Mouse (Mus musculus): Measurements from ENCODE around the gene Hist1h2ak.

Gene Hist1h2ak

GRCm38 (mm10) chr13:21755707-21756106 is 2.1 kb upstream of the Hist1h2ak start:
- DNase-seq (ENCODE audit: low read depth) = no peak

DNA sequence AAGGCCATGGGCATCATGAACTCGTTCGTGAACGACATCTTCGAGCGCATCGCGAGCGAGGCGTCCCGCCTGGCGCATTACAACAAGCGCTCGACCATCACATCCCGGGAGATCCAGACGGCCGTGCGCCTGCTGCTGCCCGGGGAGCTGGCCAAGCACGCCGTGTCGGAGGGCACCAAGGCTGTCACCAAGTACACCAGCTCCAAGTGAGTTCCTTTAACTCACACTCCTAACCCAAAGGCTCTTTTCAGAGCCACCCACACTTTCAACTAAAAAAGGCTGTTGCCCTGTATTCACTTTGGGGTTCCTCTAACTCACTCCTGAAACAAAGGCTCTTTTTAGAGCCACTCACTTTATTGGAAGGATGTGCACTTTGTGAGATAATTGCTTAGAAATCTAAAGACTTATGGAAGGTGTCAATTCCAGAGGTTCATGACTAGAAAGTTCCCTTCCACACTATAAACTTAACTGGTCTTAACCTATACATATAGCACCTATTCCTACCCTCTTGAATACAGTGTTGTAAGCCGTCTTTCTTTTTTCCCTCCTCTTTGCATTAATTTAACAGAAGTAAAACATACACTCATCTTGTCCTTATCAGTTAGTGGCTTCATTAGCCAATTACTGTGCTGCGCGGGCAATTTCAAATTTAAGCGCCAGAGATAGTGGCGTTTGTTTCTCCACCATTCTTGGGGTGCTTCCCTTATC is 821 bp upstream of the Hist1h2ak start:
- peak; percentile 86 for DNase-seq (ENCODE audit: low read depth)

DNA sequence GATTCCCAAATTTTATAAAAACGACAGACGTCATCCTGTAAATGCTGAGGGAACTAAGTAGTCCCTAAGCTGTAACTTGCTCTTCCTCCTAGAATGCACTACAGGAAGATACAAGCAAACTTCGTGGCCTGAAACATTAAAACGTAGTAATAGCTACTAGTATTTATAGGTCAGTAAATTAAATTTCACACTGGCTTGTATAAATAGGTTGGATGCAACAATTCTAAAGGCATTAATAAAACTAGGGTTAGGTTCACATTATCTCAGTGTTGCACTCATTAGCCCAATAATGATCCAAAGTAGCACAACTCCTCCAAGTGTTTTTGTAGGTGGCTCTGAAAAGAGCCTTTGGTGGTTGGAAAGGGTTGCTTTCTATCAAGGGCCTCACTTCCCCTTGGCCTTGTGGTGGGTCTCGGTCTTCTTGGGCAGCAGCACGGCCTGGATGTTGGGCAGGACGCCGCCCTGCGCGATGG is 540 bp downstream of the Hist1h2ak start:
- peak; percentile 54 for DNase-seq (ENCODE audit: low read depth)

- no peak for DNase-seq (ENCODE audit: low read depth)
Measured at GRCm38 (mm10) chr13:21752356-21752755, 1.3 kb downstream of the Hist1h2ak start.

GRCm38 (mm10) chr13:21751827-21752226 is 1.8 kb downstream of the Hist1h2ak start:
- no peak for DNase-seq (ENCODE audit: low read depth)

GRCm38 (mm10) chr13:21751417-21751816 is 2.2 kb downstream of the Hist1h2ak start:
- no peak for DNase-seq (ENCODE audit: low read depth)

GRCm38 (mm10) chr13:21750159-21751017 is 3.2 kb downstream of the Hist1h2ak start, which contains the start of gene Hist1h4k:
Gene Hist1h4k (minus strand): TSS chr13:21750505.
- peak; percentile 84 for DNase-seq (ENCODE audit: low read depth)

- DNase-seq (ENCODE audit: low read depth) = peak; percentile 55
Measured at GRCm38 (mm10) chr13:21749387-21750158, 4.1 kb downstream of the Hist1h2ak start.

GRCm38 (mm10) chr13:21745006-21745405 is 8.6 kb downstream of the Hist1h2ak start:
- DNase-seq (ENCODE audit: low read depth) = no peak

DNA sequence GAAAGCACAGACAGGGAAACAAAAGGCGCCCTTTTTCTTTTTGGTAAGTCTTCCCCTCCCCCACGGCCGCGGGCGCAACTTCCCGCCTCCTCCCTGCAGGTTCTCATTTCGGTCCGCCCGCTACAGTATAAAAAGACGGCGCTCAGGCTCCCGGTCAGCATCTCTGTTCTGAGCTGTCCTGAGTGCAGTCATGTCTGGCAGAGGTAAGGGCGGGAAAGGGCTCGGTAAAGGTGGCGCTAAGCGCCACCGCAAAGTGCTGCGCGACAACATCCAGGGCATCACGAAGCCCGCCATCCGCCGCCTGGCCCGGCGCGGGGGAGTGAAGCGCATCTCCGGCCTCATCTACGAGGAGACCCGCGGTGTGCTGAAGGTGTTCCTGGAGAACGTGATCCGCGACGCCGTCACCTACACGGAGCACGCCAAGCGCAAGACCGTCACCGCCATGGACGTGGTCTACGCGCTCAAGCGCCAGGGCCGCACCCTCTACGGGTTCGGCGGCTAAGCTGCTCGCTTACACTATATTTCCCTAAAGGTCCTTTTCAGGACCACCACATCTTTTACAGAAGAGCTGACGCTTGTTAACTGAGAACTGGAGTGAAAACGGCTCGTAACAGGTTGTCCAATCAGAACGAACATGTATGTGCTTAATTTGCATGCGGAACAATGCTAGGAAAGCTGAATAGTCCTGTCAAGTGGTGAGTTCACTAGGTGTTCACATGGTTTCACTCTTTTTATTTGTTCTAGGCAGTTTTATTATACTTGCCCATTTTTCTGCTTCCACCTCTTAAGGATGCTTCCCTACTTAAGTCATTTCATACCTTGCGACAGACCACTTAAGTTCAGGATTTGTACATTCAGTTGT is 18.5 kb downstream of the Hist1h2ak start, which contains the start of gene Hist1h4j:
TSS of gene Hist1h4j (plus strand) at position 159 of the 862 bp plus-strand sequence.
- DNase-seq (ENCODE audit: low read depth) = peak; percentile 80

DNA sequence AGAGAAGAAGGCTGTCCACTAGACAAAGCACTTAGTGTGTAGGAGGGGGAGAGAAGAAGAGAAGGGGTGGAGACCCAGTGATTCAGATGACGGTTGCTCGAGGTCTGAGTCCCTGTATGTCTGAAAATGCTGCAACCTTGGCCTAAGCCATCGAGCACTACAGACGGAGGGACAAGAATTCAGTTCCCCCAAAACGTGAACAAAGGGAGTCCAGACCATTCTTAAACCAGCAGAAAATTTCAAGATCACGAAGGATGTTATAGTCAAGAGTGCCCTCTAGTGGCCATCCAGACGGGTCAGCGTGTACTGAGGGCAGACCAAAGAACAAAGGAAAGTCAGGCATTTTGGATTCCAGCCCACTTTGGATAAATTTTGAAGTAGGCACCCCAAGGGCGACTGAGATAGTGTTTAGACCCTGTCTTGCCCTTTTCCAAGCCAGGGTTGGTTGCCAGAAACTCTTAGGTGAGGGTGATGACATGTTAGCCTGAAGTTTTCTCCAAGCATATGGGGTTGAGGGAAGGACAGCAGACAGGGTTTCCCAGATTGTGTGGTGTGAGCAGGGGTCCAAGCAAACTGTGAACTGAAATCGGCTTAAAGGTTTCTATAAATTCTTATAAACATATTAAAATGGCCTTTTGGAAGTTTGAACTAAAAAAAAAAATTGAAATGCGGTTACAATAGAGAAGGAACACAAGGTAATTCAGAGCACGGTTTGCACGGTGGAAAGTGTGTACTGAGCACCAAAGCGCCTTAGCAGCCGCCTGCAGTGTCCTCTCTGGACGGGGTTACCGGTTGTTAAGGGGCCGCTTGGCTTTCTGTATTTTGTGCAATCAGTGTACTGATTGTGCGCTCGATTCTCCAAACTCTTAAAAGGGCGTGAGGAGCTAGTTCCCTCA is 19.4 kb downstream of the Hist1h2ak start:
- DNase-seq (ENCODE audit: low read depth) = peak; percentile 85

GRCm38 (mm10) chr13:21733466-21733865 is 20.2 kb downstream of the Hist1h2ak start:
- DNase-seq (ENCODE audit: low read depth) = no peak

- DNase-seq (ENCODE audit: low read depth) = no peak
Measured at GRCm38 (mm10) chr13:21729544-21729943, 24.1 kb downstream of the Hist1h2ak start.

DNA sequence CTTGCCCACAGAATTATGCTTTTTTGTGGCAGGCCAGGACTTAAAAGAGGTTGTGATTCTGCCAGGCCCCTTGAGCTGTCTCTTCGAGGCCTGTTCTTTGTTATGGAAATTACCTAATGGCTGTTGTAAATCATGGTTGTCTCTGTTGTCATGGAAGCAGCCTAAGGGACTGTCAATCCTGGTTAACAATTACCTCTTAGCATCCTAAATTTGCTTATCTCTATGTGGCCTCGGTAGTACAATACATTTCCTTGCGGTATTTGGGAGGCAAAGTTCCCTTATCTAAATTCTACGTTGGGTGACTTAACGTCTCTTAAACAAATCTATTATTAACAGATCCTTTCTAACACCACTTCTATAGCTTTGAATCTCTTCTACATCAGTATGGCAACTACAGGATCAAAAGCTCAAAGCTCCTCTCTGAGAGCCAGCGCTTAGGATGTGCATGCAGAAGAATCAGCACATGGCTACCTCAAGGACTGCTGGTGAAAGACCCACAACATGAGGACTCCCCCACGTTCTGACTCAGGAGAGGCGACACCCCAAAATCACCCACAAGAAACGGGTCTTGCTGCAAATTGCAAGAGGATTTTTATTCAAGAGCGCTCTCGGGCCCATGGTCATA is 25.6 kb downstream of the Hist1h2ak start:
- DNase-seq (ENCODE audit: low read depth) = no peak

GRCm38 (mm10) chr13:21722993-21723836 is 30.4 kb downstream of the Hist1h2ak start:
- DNase-seq (ENCODE audit: low read depth) = no peak

DNA sequence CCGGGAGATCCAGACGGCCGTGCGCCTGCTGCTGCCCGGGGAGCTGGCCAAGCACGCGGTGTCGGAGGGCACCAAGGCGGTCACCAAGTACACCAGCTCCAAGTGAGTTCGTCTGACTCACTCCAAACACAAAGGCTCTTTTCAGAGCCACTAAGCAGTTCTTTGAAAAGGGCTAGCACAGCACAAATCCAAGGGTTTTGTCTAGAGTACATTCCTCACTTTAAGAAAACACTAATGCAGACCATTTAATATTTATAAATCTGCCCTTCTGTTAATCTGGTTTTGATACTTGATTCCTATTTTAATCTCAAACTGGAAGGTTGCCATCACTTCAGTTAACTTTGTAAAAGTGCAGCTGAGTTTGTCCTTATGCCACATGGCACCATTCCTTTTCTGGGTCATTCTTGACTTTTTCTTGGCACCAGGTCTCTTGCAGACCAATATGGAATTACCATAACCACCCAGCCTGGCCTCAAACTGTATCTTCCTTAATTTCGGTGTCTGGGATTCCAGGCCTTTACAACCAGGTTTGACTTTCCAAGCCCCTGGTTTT is 31.2 kb downstream of the Hist1h2ak start:
- no peak for DNase-seq (ENCODE audit: low read depth)

DNA sequence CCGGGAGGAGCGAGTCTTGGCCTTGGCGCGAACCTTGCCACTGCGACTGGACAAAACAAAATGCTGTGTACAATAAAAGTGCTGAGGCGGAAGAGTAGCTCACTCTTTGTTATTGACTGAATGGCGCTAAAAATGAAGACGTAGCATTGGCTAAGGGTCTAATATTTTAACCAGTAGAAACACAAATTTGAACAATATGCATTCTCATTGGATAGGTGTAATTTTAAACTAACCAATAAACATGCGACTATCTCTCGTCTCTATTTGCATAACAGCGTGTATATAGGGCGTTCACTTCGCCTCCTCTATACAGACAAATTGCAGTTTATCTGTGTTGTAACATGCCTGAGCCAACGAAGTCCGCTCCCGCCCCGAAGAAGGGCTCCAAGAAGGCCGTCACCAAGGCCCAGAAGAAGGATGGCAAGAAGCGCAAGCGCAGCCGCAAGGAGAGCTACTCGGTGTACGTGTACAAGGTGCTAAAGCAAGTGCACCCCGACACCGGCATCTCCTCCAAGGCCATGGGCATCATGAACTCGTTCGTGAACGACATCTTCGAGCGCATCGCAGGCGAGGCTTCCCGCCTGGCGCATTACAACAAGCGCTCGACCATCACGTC is 31.8 kb downstream of the Hist1h2ak start, which contains the start of gene Hist1h2bm:
TSS of gene Hist1h2bm (plus strand) at position 288 of the 616 bp plus-strand sequence.
- DNase-seq (ENCODE audit: low read depth) = peak; percentile 82

Measured in c-Kit-positive CD71-positive TER-119-negative erythroid progenitor cells, embryonic 14.5 days (primary cell).